Mouse (Mus musculus) myocyte (in vitro differentiated cells): Measurements from ENCODE around the gene Tpgs1. TPM values are rescaled to one million over a fixed set of nuclear protein-coding genes. Genes with fewer than 3 reads are reported as not detected.

Experiments
- H3K27me3 ChIP-seq: one replicate; pipeline ENCODE4 v1.6.1; 2011; ENCODE audit not compliant: control insufficient read depth, insufficient read depth, insufficient read length
- H3K36me3 ChIP-seq: one replicate; pipeline ENCODE4 v1.6.1; 2011; ENCODE audit not compliant: control insufficient read depth, insufficient read depth
- H3K4me2 ChIP-seq: one replicate; pipeline ENCODE4 v1.6.1; 2011; ENCODE audit warnings: low read depth, control low read depth
- H3K4me3 ChIP-seq: one replicate; pipeline ENCODE4 v1.5.1; 2011; ENCODE audit warnings: mild to moderate bottlenecking, control low read depth, moderate library complexity
- H3K79me2 ChIP-seq: one replicate; pipeline ENCODE4 v1.6.1; 2011; ENCODE audit not compliant: control insufficient read depth, insufficient read depth
- H3ac ChIP-seq: one replicate; pipeline ENCODE4 v1.6.1; 2011; ENCODE audit not compliant: control insufficient read depth, insufficient read length
- CEBPB ChIP-seq: IDR thresholded peaks from 2 replicates; pipeline ENCODE4 v1.6.1; 2011; ENCODE audit warnings: mild to moderate bottlenecking, moderate library complexity; ENCODE audit not compliant: poor library complexity, insufficient read depth, severe bottlenecking
- E2F4 ChIP-seq: IDR thresholded peaks from one replicate; pipeline ENCODE4 v1.6.1; 2011; ENCODE audit warnings: mild to moderate bottlenecking, control low read depth, moderate library complexity; ENCODE audit not compliant: insufficient read depth
- MAX ChIP-seq: IDR thresholded peaks from one replicate; pipeline ENCODE4 v1.6.1; 2011; ENCODE audit warnings: low read depth, mild to moderate bottlenecking, control low read depth
- MYOD1 ChIP-seq, 3 experiments: IDR thresholded peaks; one replicate each; pipeline ENCODE4 v1.6.1; 2011; ENCODE audit warnings: control low read depth in 2 of 3, low read depth in 2 of 3, mild to moderate bottlenecking in 2 of 3, moderate library complexity in 1 of 3; ENCODE audit not compliant: insufficient read length in 2 of 3, control insufficient read depth in 1 of 3
- MYOG ChIP-seq, 3 experiments: IDR thresholded peaks; one replicate each; pipeline ENCODE4 v1.6.1; 2011; ENCODE audit warnings: control low read depth in 2 of 3, low read depth in 2 of 3, mild to moderate bottlenecking in 2 of 3; ENCODE audit not compliant: insufficient read length in 2 of 3, control insufficient read depth in 1 of 3, insufficient read depth in 1 of 3
- POLR2A ChIP-seq: IDR thresholded peaks from one replicate; pipeline ENCODE4 v1.6.1; 2011; ENCODE audit warnings: low read depth, mild to moderate bottlenecking, control low read depth, moderate library complexity; ENCODE audit not compliant: insufficient read length
- POLR2AphosphoS2 ChIP-seq: IDR thresholded peaks from one replicate; pipeline ENCODE4 v1.6.1; 2011; ENCODE audit warnings: low read depth, control low read depth; ENCODE audit not compliant: insufficient read length
- REST ChIP-seq: IDR thresholded peaks from one replicate; pipeline ENCODE4 v1.6.1; 2011; ENCODE audit warnings: mild to moderate bottlenecking, control low read depth, moderate library complexity; ENCODE audit not compliant: insufficient read depth, insufficient read length
- SRF ChIP-seq: IDR thresholded peaks from one replicate; pipeline ENCODE4 v1.6.1; 2011; ENCODE audit warnings: low read depth; ENCODE audit not compliant: control insufficient read depth, insufficient read length
- TCF12 ChIP-seq: IDR thresholded peaks from one replicate; pipeline ENCODE4 v1.6.1; 2011; ENCODE audit warnings: mild to moderate bottlenecking, control low read depth; ENCODE audit not compliant: poor library complexity, insufficient read depth, severe bottlenecking
- TCF3 ChIP-seq: IDR thresholded peaks from one replicate; pipeline ENCODE4 v1.6.1; 2011; ENCODE audit warnings: low read depth, control low read depth; ENCODE audit not compliant: insufficient read length
- USF1 ChIP-seq: IDR thresholded peaks from one replicate; pipeline ENCODE4 v1.6.1; 2011; ENCODE audit warnings: low read depth, mild to moderate bottlenecking, control low read depth, moderate library complexity
- polyA plus RNA-seq: library from polyadenylated mRNA; unstranded; fragments of >200 nt; fragmentation: generic; extraction: Trizol; gene quantifications from one replicate; pipeline ENCODE4 v1.2.1, GENCODE M21; 2012; ENCODE audit warnings: missing spikeins

The Tpgs1 gene
- polyA plus RNA-seq, 1 experiment: 80.2 TPM

DNA sequence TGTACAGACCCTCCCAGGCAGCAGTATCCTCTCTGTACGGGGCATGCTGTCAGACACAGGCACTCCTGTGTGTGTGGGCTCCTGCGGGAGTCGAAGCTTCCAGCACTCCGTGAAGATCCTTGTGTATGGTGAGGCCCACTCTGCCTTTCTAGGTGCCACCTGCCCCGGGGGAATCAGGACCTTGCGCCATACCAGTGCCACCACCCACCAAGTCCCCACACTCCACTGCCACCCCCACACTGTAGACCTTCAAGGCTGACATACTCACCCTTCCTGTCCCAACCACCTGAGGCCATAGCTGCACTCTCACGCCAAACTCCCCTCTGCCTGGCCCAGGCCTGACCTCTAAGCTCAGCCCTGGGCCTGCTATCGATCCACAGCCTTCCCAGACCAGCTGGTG, 4.1 kb upstream of the Tpgs1 start:
- Histone ChIP-seq H3K27me3 (peaks cover 6% of the 10 kb centered on the region), H3K4me2 (no peak overlapping the region), H3K4me3 (no peak overlapping the region), H3ac (no peak overlapping the region), H3K36me3 (no peaks in the 10 kb centered on the region), H3K79me2 (peaks cover 3% of the 10 kb centered on the region)
- TF ChIP-seq MAX (no peak), REST (no peak), USF1 (no peak), POLR2AphosphoS2 (no peak), MYOD1 (IDR thresholded peaks at IDR 0.05; ENCODE audit: control insufficient read depth in 1 of 3, insufficient read length in 2 of 3, low read depth in 2 of 3) (no peak), TCF12 (no peak), E2F4 (no peak), CEBPB (no peak), POLR2A (no peak), SRF (no peak), TCF3 (no peak)

DNA sequence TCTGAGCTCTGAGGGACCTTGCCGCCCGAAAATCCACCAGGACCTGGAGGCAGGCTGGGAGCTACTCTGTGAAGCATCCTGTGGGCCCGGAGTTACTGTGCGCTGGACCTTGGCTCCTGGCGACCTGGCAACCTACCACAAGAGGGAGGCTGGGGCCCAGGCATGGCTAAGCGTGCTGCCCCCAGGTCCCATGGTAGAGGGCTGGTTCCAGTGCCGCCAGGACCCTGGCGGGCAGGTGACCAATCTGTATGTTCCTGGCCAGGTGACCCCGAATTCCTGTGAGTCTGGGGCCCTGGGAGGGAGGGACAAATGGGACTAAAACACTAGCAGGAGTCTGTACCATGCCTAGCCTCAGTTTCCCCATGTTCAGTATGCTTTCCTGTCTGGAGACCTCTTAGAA, 2.7 kb upstream of the Tpgs1 start:
- Histone ChIP-seq H3K36me3 (no peaks in the 10 kb centered on the region), H3K27me3 (peaks cover 6% of the 10 kb centered on the region), H3K4me2 (no peak overlapping the region), H3ac (no peak overlapping the region), H3K79me2 (peaks cover 14% of the 10 kb centered on the region), H3K4me3 (no peak overlapping the region)
- no peak for TF ChIP-seq MYOD1 (IDR thresholded peaks at IDR 0.05; ENCODE audit: control insufficient read depth in 1 of 3, insufficient read length in 2 of 3, low read depth in 2 of 3)
- no peak for TF ChIP-seq POLR2AphosphoS2
- TF ChIP-seq MYOG (IDR thresholded peaks at IDR 0.05; ENCODE audit: control insufficient read depth in 1 of 3, insufficient read depth in 1 of 3, insufficient read length in 2 of 3, low read depth in 2 of 3): no peak
- no peak for TF ChIP-seq CEBPB
- TF ChIP-seq REST: no peak
- no peak for TF ChIP-seq TCF3
- no peak for TF ChIP-seq MAX
- no peak for TF ChIP-seq USF1

DNA sequence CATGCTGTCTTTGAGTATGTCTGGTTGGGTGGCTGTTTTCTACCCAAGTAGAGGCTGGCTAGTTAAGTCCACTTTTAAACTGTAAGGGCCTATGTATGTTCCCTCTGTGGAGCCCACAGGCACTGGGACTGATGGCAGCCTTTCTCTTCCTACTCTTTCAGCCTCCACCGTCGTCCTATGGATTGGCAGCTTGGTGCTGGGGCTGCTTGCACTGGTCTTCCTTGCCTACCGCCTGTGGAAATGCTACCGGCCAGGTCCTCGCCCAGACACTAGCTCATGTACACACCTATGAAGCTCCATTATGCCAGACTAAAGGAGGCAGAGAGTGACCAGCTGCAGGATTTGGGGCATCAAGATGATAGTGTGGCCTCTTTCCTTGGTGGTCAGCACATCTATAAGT, 1.1 kb upstream of the Tpgs1 start:
- H3K4me3 ChIP-seq: peak overlapping the region; percentile 74
- TF ChIP-seq POLR2AphosphoS2: no peak
- TF ChIP-seq E2F4: no peak
- no peak for TF ChIP-seq MYOG (IDR thresholded peaks at IDR 0.05; ENCODE audit: control insufficient read depth in 1 of 3, insufficient read depth in 1 of 3, insufficient read length in 2 of 3, low read depth in 2 of 3)
- no peak for TF ChIP-seq SRF
- no peak for TF ChIP-seq TCF12
- no peak for TF ChIP-seq CEBPB
- no peak for TF ChIP-seq TCF3
- no peak for TF ChIP-seq MAX
- no peak for TF ChIP-seq USF1
- TF ChIP-seq REST: no peak
- no peak for TF ChIP-seq POLR2A
- TF ChIP-seq MYOD1 (IDR thresholded peaks at IDR 0.05; ENCODE audit: control insufficient read depth in 1 of 3, insufficient read length in 2 of 3, low read depth in 2 of 3): no peak
- peaks cover 14% of the 10 kb centered on the region for H3K79me2 ChIP-seq
- no peak overlapping the region for H3ac ChIP-seq
- no peaks in the 10 kb centered on the region for H3K36me3 ChIP-seq
- no peak overlapping the region for H3K4me2 ChIP-seq
- peaks cover 6% of the 10 kb centered on the region for H3K27me3 ChIP-seq

DNA sequence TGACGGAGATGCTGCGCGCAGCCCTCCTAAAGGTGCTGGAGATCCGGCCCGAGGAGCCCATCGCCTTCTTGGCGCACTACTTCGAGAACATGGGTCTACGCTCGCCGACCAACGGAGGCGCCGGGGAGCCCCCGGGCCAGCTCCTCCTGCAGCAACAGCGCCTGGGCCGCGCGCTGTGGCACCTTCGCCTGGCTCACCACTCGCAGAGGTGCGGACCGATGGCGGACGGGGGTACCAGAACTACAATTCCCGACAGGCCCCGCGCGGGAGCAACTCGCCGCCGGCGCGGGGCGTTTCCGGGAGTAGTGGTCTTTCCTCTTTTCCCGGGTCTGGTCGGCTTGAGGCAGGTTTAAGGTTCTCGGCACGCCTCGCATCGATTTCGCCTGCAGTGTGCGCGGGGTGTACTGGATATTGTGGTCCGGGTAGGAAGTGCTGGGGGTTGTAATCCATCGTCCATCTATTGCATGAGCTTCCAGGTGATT, 448 bp downstream of the Tpgs1 start:
- Histone ChIP-seq H3K4me2 (peak overlapping the region; percentile 92), H3K27me3 (peaks cover 6% of the 10 kb centered on the region), H3K36me3 (no peaks in the 10 kb centered on the region), H3ac (peak overlapping the region; percentile 30), H3K4me3 (peak overlapping the region; percentile 74), H3K79me2 (peaks cover 14% of the 10 kb centered on the region)
- TF ChIP-seq REST (no peak), TCF3 (no peak), USF1 (no peak), MYOD1 (IDR thresholded peaks at IDR 0.05; ENCODE audit: control insufficient read depth in 1 of 3, insufficient read length in 2 of 3, low read depth in 2 of 3) (no peak), SRF (no peak), POLR2A (no peak), E2F4 (no peak), CEBPB (no peak), MAX (no peak)
